Mouse (Mus musculus) intestine, embryonic 14.5 days (tissue): ENCODE measurements around the gene Apobec3. TPM values are rescaled to one million over a fixed set of nuclear protein-coding genes. Genes with fewer than 3 reads are reported as not detected.

Source experiments
- ATAC-seq: fragments of 200-750 bp; cut with Nextera tagmentation; replicated peaks from 2 replicates; pipeline ENCODE4 v1.8.0; 2017; ENCODE audit warnings: low read depth, moderate number of reproducible peaks, moderate TSS enrichment, moderate library complexity; ENCODE audit not compliant: low FRiP score, low TSS enrichment
- DNase-seq: peaks from one replicate; pipeline ENCODE4 v3.0.0-alpha.2; 2018; ENCODE audit warnings: low spot score
- H3K27ac ChIP-seq: fragments of 300-500 bp; sonication (generic); 2 replicates; pipeline ENCODE4 v1.5.1; 2014; ENCODE audit warnings: low read depth, mild to moderate bottlenecking, control low read depth
- H3K27me3 ChIP-seq: fragments of 300-500 bp; sonication (generic); replicated peaks from 2 replicates; pipeline ENCODE4 v1.6.1; 2014; ENCODE audit warnings: low read length, control low read depth; ENCODE audit not compliant: control insufficient read depth, insufficient read depth
- H3K36me3 ChIP-seq: fragments of 300-500 bp; sonication (generic); 2 replicates; pipeline ENCODE4 v1.6.1; 2014; ENCODE audit warnings: low read length, control low read depth; ENCODE audit not compliant: control insufficient read depth, insufficient read depth
- H3K4me1 ChIP-seq: fragments of 300-500 bp; sonication (generic); replicated peaks from 2 replicates; pipeline ENCODE4 v1.6.1; 2014; ENCODE audit warnings: low read length, control low read depth, mixed read lengths; ENCODE audit not compliant: control insufficient read depth, insufficient read depth
- H3K4me2 ChIP-seq: fragments of 300-500 bp; sonication (generic); 2 replicates; pipeline ENCODE4 v1.6.1; 2014; ENCODE audit warnings: low read length
- H3K4me3 ChIP-seq: fragments of 300-500 bp; sonication (generic); 2 replicates; pipeline ENCODE4 v1.5.1; 2014; ENCODE audit warnings: low read depth, low read length, control low read depth, mixed read lengths
- H3K9ac ChIP-seq: fragments of 300-500 bp; sonication (generic); 2 replicates; pipeline ENCODE4 v1.6.1; 2014; ENCODE audit warnings: mild to moderate bottlenecking, low read length
- H3K9me3 ChIP-seq: fragments of 300-500 bp; sonication (generic); 2 replicates; pipeline ENCODE4 v1.6.1; 2016; ENCODE audit warnings: low read length, control low read depth; ENCODE audit not compliant: control insufficient read depth
- WGBS: fragments of 180-500 bp; shearing (Covaris S2); extraction: QIAGEN DNeasy Blood & Tissue Kit; methylation state at CpG from one replicate; pipeline ENCODE4 v1.1.7; 2014; 5-methylcytosine and 5-hydroxymethylcytosine counted together
- polyA plus RNA-seq: library from polyadenylated mRNA; unstranded; fragments of >200 nt; fragmentation: Nextera tagmentation; extraction: Ambion mirVana; gene quantifications from 2 replicates; pipeline ENCODE4 v1.2.1, GENCODE M21; 2014

Gene Apobec3
- 11.3 and 12.5 TPM in 2 replicates for polyA plus RNA-seq

GRCm38 (mm10) chr15:79891436-79892212 lies at the start of gene Apobec3:
Gene Apobec3 (plus strand): TSS chr15:79891659.
- peak within 1 kb of the TSS; percentile 43 for H3K9ac ChIP-seq
- WGBS: 4% methylated on average over 20 of the region's 20 CpGs
- DNase-seq (peak; percentile 81), ATAC-seq (0 out of 2 replicates have a peak, but pooled peaks have one; percentile 44)
- H3K27ac ChIP-seq: peak within 1 kb of the TSS; percentile 22; the same call in 1 of the 2 replicates
- peaks cover 3% of the 10 kb centered on the region; the same call in 1 of the 2 replicates for H3K27me3 ChIP-seq
- H3K9me3 ChIP-seq: no peaks in the 10 kb centered on the region
- peak within 1 kb of the TSS; percentile 43 for H3K4me3 ChIP-seq
- H3K4me2 ChIP-seq: peak within 1 kb of the TSS; percentile 60
- no peaks in the 10 kb centered on the region for H3K36me3 ChIP-seq
- no peaks in the 10 kb centered on the region; the same call in 1 of the 2 replicates for H3K4me1 ChIP-seq

GRCm38 (mm10) chr15:79842985-79843384 lies 48.5 kb upstream of the Apobec3 start:
- Histone ChIP-seq H3K4me3 (no peak overlapping the region), H3K4me1 (peaks cover 7% of the 10 kb centered on the region; the same call in 1 of the 2 replicates), H3K27me3 (no peaks in the 10 kb centered on the region), H3K36me3 (no peaks in the 10 kb centered on the region), H3K27ac (no peak overlapping the region), H3K9ac (no peak overlapping the region), H3K9me3 (no peaks in the 10 kb centered on the region), H3K4me2 (no peak overlapping the region)
- WGBS: 82% methylated on average over 3 of the region's 3 CpGs
- no peak for DNase-seq
- no peak for ATAC-seq

DNA sequence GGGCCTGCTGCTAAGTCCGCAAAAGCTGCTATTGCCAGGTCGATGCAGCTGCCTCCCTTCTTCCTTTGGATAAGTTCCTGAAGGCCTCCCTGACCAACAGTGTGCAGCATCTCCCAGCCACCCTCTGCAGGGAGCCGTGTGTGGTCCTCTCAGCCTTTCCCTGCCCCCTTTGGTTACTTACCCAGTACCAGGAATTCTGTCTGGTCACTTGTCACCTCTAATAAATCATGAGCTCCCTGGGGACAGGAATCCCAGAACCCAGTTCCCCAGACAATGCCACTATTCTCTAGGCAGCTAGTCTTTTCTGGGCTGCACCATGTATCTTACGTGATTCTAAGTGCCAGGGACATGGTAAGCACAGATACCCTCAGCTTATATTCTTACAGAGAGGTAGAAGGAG lies 45.5 kb upstream of the Apobec3 start:
- Histone ChIP-seq H3K27me3 (no peaks in the 10 kb centered on the region), H3K9ac (no peak overlapping the region), H3K27ac (no peak overlapping the region), H3K4me2 (no peak overlapping the region), H3K36me3 (no peaks in the 10 kb centered on the region), H3K9me3 (no peaks in the 10 kb centered on the region), H3K4me3 (no peak overlapping the region), H3K4me1 (peaks cover 7% of the 10 kb centered on the region; the same call in 1 of the 2 replicates)
- no peak for ATAC-seq
- 51% methylated on average over 4 of the region's 4 CpGs for WGBS
- no peak for DNase-seq

DNA sequence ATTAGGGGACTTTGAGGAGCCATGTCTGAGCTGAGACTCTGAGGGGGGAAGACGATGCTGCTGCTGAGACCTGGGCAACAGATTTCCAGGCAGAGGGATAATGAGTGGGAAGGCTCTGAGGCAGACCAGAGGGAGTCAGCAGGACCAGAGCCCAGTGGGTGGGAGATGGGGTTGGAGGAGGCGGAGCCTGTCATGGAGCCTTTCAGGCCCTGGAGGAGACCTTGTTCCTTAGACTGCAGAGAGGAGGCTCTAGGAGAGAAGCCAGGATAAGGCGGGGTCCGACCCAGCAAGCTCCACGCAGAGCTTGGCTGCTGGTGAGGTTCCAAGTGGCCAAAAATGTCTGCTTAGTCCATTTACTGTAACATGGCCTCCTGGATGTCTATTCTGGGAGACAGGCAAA lies 44.4 kb upstream of the Apobec3 start:
- no peak overlapping the region for H3K9ac ChIP-seq
- H3K9me3 ChIP-seq: no peaks in the 10 kb centered on the region
- WGBS: 23% methylated on average over 5 of the region's 5 CpGs
- H3K36me3 ChIP-seq: no peaks in the 10 kb centered on the region
- H3K4me3 ChIP-seq: no peak overlapping the region
- DNase-seq: no peak
- no peak overlapping the region; the same call in 1 of the 2 replicates for H3K27ac ChIP-seq
- H3K27me3 ChIP-seq: no peaks in the 10 kb centered on the region
- peaks cover 7% of the 10 kb centered on the region; the same call in 1 of the 2 replicates for H3K4me1 ChIP-seq
- no peak overlapping the region for H3K4me2 ChIP-seq
- ATAC-seq: no peak

DNA sequence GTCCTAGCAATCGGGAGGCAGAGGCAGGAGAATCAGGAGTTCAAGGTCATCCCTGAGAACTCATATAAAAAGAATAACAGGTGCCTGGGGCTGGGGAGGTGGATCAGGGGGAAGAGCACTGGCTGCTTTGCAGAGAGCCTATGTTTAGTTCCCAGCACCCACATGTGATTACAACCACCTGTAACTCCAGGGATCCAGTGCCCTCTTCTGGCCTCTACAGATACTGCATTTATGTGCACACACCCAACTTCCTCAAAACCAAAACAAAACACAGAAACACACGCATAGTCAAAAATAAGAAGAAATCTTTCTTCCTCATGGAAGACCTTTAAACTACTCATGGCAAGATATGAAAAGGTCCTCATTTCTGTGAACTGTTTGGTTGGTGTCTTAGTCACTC lies 41.3 kb upstream of the Apobec3 start:
- no peak for DNase-seq
- H3K9me3 ChIP-seq: no peaks in the 10 kb centered on the region
- H3K4me2 ChIP-seq: no peak overlapping the region
- ATAC-seq: no peak
- no peak overlapping the region for H3K9ac ChIP-seq
- 92% methylated on average over 2 of the region's 2 CpGs for WGBS
- H3K4me3 ChIP-seq: no peak overlapping the region
- no peak overlapping the region for H3K27ac ChIP-seq
- no peaks in the 10 kb centered on the region for H3K27me3 ChIP-seq
- peaks cover 7% of the 10 kb centered on the region; the same call in 1 of the 2 replicates for H3K4me1 ChIP-seq
- H3K36me3 ChIP-seq: no peaks in the 10 kb centered on the region

- Histone ChIP-seq H3K27me3 (no peaks in the 10 kb centered on the region), H3K27ac (no peak overlapping the region), H3K4me3 (no peak overlapping the region), H3K9ac (no peak overlapping the region), H3K9me3 (no peaks in the 10 kb centered on the region), H3K4me1 (no peaks in the 10 kb centered on the region), H3K36me3 (no peaks in the 10 kb centered on the region), H3K4me2 (no peak overlapping the region)
- no peak for DNase-seq
- no peak for ATAC-seq
- WGBS: 86% methylated on average over 5 of the region's 5 CpGs
Measured at GRCm38 (mm10) chr15:79858979-79859378, 32.5 kb upstream of the Apobec3 start.

GRCm38 (mm10) chr15:79859821-79860220 lies 31.6 kb upstream of the Apobec3 start:
- Histone ChIP-seq H3K36me3 (no peaks in the 10 kb centered on the region), H3K4me1 (no peaks in the 10 kb centered on the region), H3K9me3 (no peaks in the 10 kb centered on the region), H3K9ac (no peak overlapping the region), H3K27me3 (no peaks in the 10 kb centered on the region), H3K4me3 (no peak overlapping the region), H3K4me2 (no peak overlapping the region), H3K27ac (no peak overlapping the region)
- no peak for DNase-seq
- 87% methylated on average over 9 of the region's 9 CpGs for WGBS
- no peak for ATAC-seq

DNA sequence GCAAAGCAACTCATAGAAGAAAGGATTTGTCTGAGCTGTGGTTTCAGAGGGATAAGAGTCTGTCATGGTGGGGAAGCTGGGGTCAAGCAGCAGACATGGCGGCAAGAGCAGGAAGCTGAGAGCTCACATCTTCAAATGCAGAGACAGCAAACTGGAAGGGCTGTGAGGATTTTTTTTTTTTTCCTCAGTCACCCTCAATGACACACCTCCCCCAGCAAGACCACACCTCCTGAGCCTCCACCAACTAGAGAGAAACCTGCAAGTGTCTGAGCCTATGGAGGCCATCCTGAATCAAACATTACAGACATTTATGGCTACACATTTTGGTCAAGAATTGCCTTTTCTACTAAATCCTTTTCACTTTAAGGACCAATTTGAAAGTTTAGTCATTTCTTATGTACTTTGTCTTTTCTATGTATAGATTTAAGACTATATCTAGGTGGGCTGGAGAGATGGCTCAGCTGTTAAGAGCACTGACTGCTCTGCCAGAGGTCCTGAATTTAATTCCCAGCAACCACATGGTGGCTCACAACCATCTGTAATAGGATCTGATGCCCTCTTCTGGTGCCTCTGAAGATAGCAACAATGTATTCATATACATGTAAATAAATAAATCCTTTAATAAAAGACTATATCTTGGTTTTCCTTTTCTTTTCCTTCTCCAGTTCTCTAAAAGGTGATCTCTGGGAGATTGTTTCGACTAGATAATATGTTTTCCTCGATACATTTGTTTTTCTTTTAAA lies 24.0 kb upstream of the Apobec3 start:
- H3K27me3 ChIP-seq: no peaks in the 10 kb centered on the region
- no peak overlapping the region for H3K9ac ChIP-seq
- DNase-seq: no peak
- H3K9me3 ChIP-seq: 0 out of 2 replicates have a peak, but pooled peaks cover 5% of the 10 kb centered on the region
- 88% methylated on average over 3 of the region's 3 CpGs for WGBS
- H3K4me3 ChIP-seq: no peak overlapping the region
- H3K4me2 ChIP-seq: no peak overlapping the region
- H3K27ac ChIP-seq: no peak overlapping the region
- no peak for ATAC-seq
- no peaks in the 10 kb centered on the region for H3K36me3 ChIP-seq
- no peaks in the 10 kb centered on the region for H3K4me1 ChIP-seq
